Mouse (Mus musculus) CH12.LX (cell line): ENCODE data around the gene Ddx39. TPM values are rescaled to one million over a fixed set of nuclear protein-coding genes. Genes with fewer than 3 reads are reported as not detected.

Source experiments
- DNase-seq: peaks from one replicate; pipeline ENCODE4 v3.0.0-alpha.2; 2013; ENCODE audit errors: extremely low read depth
- H3K27ac ChIP-seq: 2 replicates; pipeline ENCODE4 v1.5.1; 2012; ENCODE audit warnings: low read depth, mild to moderate bottlenecking, control low read depth, moderate library complexity; ENCODE audit not compliant: insufficient read depth
- H3K27me3 ChIP-seq: replicated peaks from 2 replicates; pipeline ENCODE3; 2012; ENCODE audit warnings: inconsistent platforms
- H3K36me3 ChIP-seq, 2 experiments: replicated peaks in 1 of 2; 2 replicates each; pipeline versions ENCODE3 to v1.6.1; 2012; ENCODE audit warnings: inconsistent platforms in 1 of 2, low read length in 1 of 2, mild to moderate bottlenecking in 1 of 2, mixed read lengths in 1 of 2, moderate library complexity in 1 of 2; ENCODE audit not compliant: control insufficient read depth in 1 of 2, insufficient read depth in 1 of 2
- H3K4me1 ChIP-seq, 2 experiments: 2 replicates each; pipeline ENCODE4 v1.6.1; 2012; ENCODE audit warnings: inconsistent platforms in 1 of 2, moderate library complexity in 1 of 2; ENCODE audit not compliant: insufficient read depth in 2 of 2, control insufficient read depth in 1 of 2
- H3K4me2 ChIP-seq: 2 replicates; pipeline ENCODE4 v1.6.1; 2012; ENCODE audit warnings: low read depth, mild to moderate bottlenecking, control low read depth; ENCODE audit not compliant: poor library complexity, insufficient read depth, severe bottlenecking
- H3K4me3 ChIP-seq, 3 experiments: fragments of 150-350 bp in 1 of 3; sonication (generic) in 1 of 3; replicated peaks in 1 of 3; 2 replicates each; pipeline versions ENCODE3 to v1.5.1; 2011 to 2012; ENCODE audit warnings: low read depth in 2 of 3, low read length in 2 of 3, mild to moderate bottlenecking in 2 of 3, moderate library complexity in 2 of 3, control low read depth in 1 of 3, improper control_type of control experiment in 1 of 3, inconsistent platforms in 1 of 3, mixed read lengths in 1 of 3; ENCODE audit not compliant: poor library complexity in 1 of 3
- H3K79me2 ChIP-seq: replicated peaks from 2 replicates; pipeline ENCODE4 v1.6.1; 2012; ENCODE audit warnings: mild to moderate bottlenecking, moderate library complexity; ENCODE audit not compliant: control insufficient read depth, poor library complexity, insufficient read depth, severe bottlenecking; ENCODE audit errors: extremely low read depth
- H3K9ac ChIP-seq: 2 replicates; pipeline ENCODE4 v1.6.1; 2012; ENCODE audit warnings: low read depth, mild to moderate bottlenecking, control low read depth, moderate library complexity; ENCODE audit not compliant: insufficient read depth
- H3K9me3 ChIP-seq: replicated peaks from 2 replicates; pipeline ENCODE3; 2012; ENCODE audit warnings: low read length, inconsistent platforms, mixed read lengths
- BHLHE40 ChIP-seq: IDR thresholded peaks from 2 replicates; pipeline ENCODE4 v1.6.1; 2011; ENCODE audit warnings: mild to moderate bottlenecking, low read depth, low read length, improper control_type of control experiment
- CHD2 ChIP-seq: IDR thresholded peaks from 2 replicates; pipeline ENCODE4 v1.6.1; 2011; ENCODE audit warnings: low read length, improper control_type of control experiment
- CTCF ChIP-seq, 2 experiments: IDR thresholded peaks in 1 of 2; conservative IDR thresholded peaks in 1 of 2; 2 replicates each; pipeline ENCODE4 v1.5.1; 2011 to 2012; ENCODE audit warnings: low read depth in 2 of 2, low read length in 2 of 2, improper control_type of control experiment in 1 of 2, inconsistent platforms in 1 of 2, mild to moderate bottlenecking in 1 of 2, moderate library complexity in 1 of 2
- MAFK ChIP-seq: IDR thresholded peaks from 2 replicates; pipeline ENCODE4 v1.6.1; 2011; ENCODE audit warnings: low read length, improper control_type of control experiment; ENCODE audit not compliant: insufficient replicate concordance
- MXI1 ChIP-seq: IDR thresholded peaks from 2 replicates; pipeline ENCODE4 v1.6.1; 2011; ENCODE audit warnings: mild to moderate bottlenecking, low read depth, low read length, improper control_type of control experiment
- POLR2A ChIP-seq: IDR thresholded peaks from 2 replicates; pipeline ENCODE4 v1.6.1; 2011; ENCODE audit warnings: low read depth, mild to moderate bottlenecking, improper control_type of control experiment, low read length
- POLR2AphosphoS2 ChIP-seq: IDR thresholded peaks from 2 replicates; pipeline ENCODE4 v1.6.1; 2011; ENCODE audit warnings: low read depth, low read length, improper control_type of control experiment
- RAD21 ChIP-seq: IDR thresholded peaks from 2 replicates; pipeline ENCODE4 v1.6.1; 2011; ENCODE audit warnings: low read depth, mild to moderate bottlenecking, low read length, improper control_type of control experiment, moderate library complexity
- SMC3 ChIP-seq: IDR thresholded peaks from 2 replicates; pipeline ENCODE4 v1.6.1; 2011; ENCODE audit warnings: low read depth, low read length, improper control_type of control experiment
- USF2 ChIP-seq: conservative IDR thresholded peaks from 2 replicates; pipeline ENCODE4 v1.6.1; 2011; ENCODE audit warnings: low read depth, low read length, improper control_type of control experiment
- dilution Hi-C: fragments of 300-500 bp; cut with MboI; formaldehyde crosslinking; loops from 2 replicates; pipeline ENCODE4 v1.14.3; 2020; ENCODE audit warnings: low sequenced_read_pairs; ENCODE audit not compliant: extremely low pct_unique_long_range_greater_than_20kb, extremely low pct_ligation_motif_present
- in situ Hi-C: fragments of 300-500 bp; cut with MboI; formaldehyde crosslinking; loops from 3 replicates; pipeline ENCODE4 v1.14.3; 2019; ENCODE audit warnings: low sequenced_read_pairs, low pct_ligation_motif_present, low pct_unique_long_range_greater_than_20kb, mixed read lengths
- polyA plus RNA-seq: library from polyadenylated mRNA; unstranded; fragments of >175 nt; gene quantifications from 2 replicates; pipeline ENCODE4 v1.2.1, GENCODE M21; 2012; ENCODE audit warnings: low read depth; ENCODE audit not compliant: insufficient read length
- total RNA-seq, 2 experiments: library from RNA; depleted of rRNA; stranded (reverse); fragments of 300-350 nt in 1 of 2; fragments of >200 nt in 1 of 2; gene quantifications; 2 replicates each; pipeline ENCODE4 v1.2.3; 2012 to 2014

Ddx39 gene
- total and polyA plus RNA-seq, 3 experiments, result 194 to 339 (median 231) TPM

DNA sequence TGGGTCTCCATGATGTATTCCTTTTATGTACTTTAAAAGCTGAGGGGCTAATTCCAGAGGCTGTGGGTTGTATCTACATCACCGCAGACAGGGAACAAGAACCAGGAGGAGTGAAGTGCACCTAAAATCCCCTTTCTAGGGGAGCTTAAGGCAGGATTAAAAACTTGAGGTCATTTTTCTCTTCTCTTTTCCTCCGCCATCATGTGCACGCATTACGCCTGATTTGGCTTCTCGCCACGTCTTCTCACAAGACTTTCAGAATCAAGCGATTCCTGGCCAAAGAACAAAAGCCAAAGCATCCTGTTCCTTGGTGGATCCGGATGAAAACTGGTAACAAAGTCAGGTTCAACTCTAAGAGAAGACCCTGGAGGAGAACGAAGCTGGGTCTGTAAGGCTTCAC lies 34.3 kb downstream of the Ddx39 start:
- Histone ChIP-seq H3K27ac (peak overlapping the region; percentile 70), H3K4me3 (no peak overlapping the region), H3K79me2 (no peaks in the 10 kb centered on the region), H3K27me3 (no peaks in the 10 kb centered on the region)
- TF ChIP-seq BHLHE40 (peak; percentile 44; the same call in 1 of the 2 replicates), CHD2 (no peak), POLR2A (no peak), USF2 (no peak)
- TF ChIP-seq, all 38 proteins: peak for 1
- H3K4me1 ChIP-seq, result peaks cover 4 to 58% of the 10 kb centered on the region in 2 experiments; a peak in 3 of 4 replicates
- H3K4me2 ChIP-seq, result peak overlapping the region; percentile 89
- H3K36me3 ChIP-seq, result no peaks in the 10 kb centered on the region
- H3K9ac ChIP-seq, result no peak overlapping the region
- H3K9me3 ChIP-seq, result no peaks in the 10 kb centered on the region
- dilution Hi-C loops, result no loop called here
- DNase-seq, result no peak
- in situ Hi-C loops, result no loop called here

- peaks cover 0 to 24% of the 10 kb centered on the region in 2 experiments; a peak in 2 of 4 replicates for H3K4me1 ChIP-seq
- no peaks in the 10 kb centered on the region for H3K27me3 ChIP-seq
- TF ChIP-seq MXI1, result no peak
- no peak for TF ChIP-seq POLR2AphosphoS2
- TF ChIP-seq SMC3, result peak; percentile 14; the same call in 1 of the 2 replicates
- TF ChIP-seq CTCF (conservative IDR thresholded peaks at IDR 0.05 in 1 of 2, IDR thresholded peaks at IDR 0.05 in 1 of 2; ENCODE audit: low read depth in 2 of 2, low read length in 2 of 2), result peak in 1 of 2 experiments; percentile 36; a peak in 2 of 4 replicates
- no peak overlapping the region for H3K27ac ChIP-seq
- in situ Hi-C loops, result no loop called here
- no peaks in the 10 kb centered on the region for H3K9me3 ChIP-seq
- no peaks in the 10 kb centered on the region for H3K36me3 ChIP-seq
- no peak overlapping the region for H3K4me3 ChIP-seq
- no peak overlapping the region for H3K9ac ChIP-seq
- no peak for DNase-seq
- dilution Hi-C loops, result no loop called here
- H3K79me2 ChIP-seq, result no peaks in the 10 kb centered on the region
- H3K4me2 ChIP-seq, result no peak overlapping the region
Observed at GRCm38 (mm10) chr8:83754149-83754548, 39.2 kb downstream of the Ddx39 start.

DNA sequence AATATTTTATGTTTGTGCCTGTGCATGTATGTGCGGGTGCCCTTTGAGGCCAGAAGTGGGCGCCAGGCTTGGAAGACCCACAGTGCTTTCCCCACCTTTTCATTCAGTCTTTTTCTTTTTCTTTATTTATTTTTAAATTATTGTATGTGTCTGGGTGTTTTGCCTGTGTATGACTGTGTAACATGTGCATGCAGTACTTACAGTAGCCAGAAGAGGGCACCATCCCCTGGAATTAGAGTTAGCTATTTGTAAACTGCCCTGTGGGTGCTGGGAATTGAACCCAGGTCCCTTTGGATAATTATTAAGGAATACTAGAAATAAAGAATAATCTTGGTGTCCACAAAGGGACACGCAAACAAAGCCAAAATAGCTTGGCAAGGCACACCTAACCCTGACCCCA lies 41.3 kb downstream of the Ddx39 start:
- H3K9me3 ChIP-seq, result no peaks in the 10 kb centered on the region

More for the DNA sequence above, 41.3 kb downstream of the Ddx39 start:
- no peak overlapping the region for H3K9ac ChIP-seq
- TF ChIP-seq RAD21 (peak; percentile 13), MAFK (no peak), CTCF (conservative IDR thresholded peaks at IDR 0.05 in 1 of 2, IDR thresholded peaks at IDR 0.05 in 1 of 2; ENCODE audit: low read depth in 2 of 2, low read length in 2 of 2) (peak; percentile 37 to 47)
- no peak overlapping the region for H3K4me2 ChIP-seq
- H3K36me3 ChIP-seq, result no peaks in the 10 kb centered on the region
- no peak overlapping the region for H3K4me3 ChIP-seq
- DNase-seq, result no peak
- peaks cover 0 to 8% of the 10 kb centered on the region in 2 experiments; a peak in 1 of 4 replicates for H3K4me1 ChIP-seq
- H3K27me3 ChIP-seq, result no peaks in the 10 kb centered on the region
- H3K79me2 ChIP-seq, result no peaks in the 10 kb centered on the region
- in situ Hi-C loops (no loop called here), dilution Hi-C loops (no loop called here)
- H3K27ac ChIP-seq, result no peak overlapping the region
